Mouse (Mus musculus) cerebellum, adult 2 months (tissue): Measurements from ENCODE around the gene Sat2.

Experiments
- CTCF ChIP-seq: fragments of 200-500 bp; IDR thresholded peaks from 2 replicates; pipeline ENCODE4 v1.5.1; 2011; ENCODE audit warnings: low read depth, mild to moderate bottlenecking, control low read depth, low read length, moderate library complexity, borderline replicate concordance; ENCODE audit not compliant: insufficient read depth
- POLR2A ChIP-seq: fragments of 200-500 bp; IDR thresholded peaks from 2 replicates; pipeline ENCODE4 v1.6.1; 2011; ENCODE audit warnings: low read length, control low read depth, borderline replicate concordance; ENCODE audit not compliant: insufficient read depth

GRCm38 (mm10) chr11:69633128-69633866 lies 11.5 kb downstream of the Sat2 start:
- TF ChIP-seq POLR2A (no peak), CTCF (no peak)
